Mouse (Mus musculus): ENCODE measurements around the gene Filip1. TPM values are rescaled to one million over a fixed set of nuclear protein-coding genes. Genes with fewer than 3 reads are reported as not detected.
"Not testable (repeated sequence)": the region's sequence is repeated elsewhere in the genome, so short reads cannot be mapped to it uniquely, and the experiment has no call there.

Filip1 gene
- polyA plus RNA-seq (2017; shearing (Covaris generic)) = 1 to 10 TPM in 1 of 2 experiments, under 1 TPM in 1; 0.40 to 2.0 TPM

DNA sequence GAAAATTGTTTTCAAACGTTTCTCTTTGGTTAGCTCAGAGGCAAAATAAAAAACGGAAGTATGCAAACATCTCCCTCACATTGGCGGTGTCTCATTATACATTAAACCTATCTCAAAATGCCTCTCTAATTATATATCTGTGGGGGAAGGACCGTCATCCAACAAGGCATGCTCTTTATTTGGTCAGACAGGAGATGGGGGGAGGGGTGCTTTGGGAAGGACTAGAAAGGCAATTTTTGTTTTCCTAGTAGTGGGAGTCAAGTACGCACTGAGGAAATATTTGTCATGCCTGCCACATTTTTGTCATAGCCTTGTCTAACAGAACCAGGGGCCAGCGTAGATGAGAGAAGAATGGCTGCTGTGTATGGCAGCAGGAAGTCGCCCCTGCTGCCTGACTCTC is at the start of gene Filip1:
Gene Filip1, minus strand, starts transcription at position 101 of the 400 bp plus-strand sequence.
- ATAC-seq = no peak

DNA sequence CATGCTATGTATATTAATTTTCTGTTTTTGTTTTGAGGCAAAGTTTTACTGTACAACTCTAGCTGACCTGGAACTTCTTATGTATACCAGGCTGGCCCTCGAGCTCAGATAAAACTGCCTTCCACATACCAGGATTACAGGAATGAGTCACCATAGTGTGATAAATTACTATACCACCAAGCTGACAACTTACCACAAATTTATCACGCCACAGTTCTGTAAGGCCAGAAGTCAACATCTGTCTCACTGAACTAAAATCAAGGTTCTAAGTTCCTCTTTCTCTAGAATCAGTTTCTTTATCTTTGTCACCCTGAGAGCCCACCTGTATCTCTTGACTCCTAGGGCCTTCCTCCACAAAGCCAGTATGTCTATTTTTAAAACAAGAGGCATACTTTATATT is 45.0 kb upstream of the Filip1 start:
- ATAC-seq = no peak

DNA sequence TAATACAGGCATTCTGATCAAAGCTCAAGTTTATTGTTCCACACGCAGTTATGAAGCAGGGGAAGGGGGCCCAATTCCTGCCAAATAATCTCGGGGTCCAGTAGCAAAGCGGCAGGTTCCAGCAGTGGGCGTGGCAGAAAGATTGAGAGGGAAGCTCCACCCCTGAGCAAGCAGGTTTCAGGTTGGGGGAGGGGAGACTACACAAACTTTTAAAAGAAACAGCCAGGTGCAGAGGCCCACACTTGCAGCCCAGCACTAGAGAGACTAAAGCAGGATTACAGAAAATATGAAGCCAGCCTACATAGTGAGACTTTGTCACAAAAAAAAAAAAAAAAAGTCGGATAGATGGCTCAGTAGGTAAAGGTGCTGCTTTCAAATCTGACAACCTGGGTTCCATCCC is 40.3 kb upstream of the Filip1 start:
- ATAC-seq = no peak

DNA sequence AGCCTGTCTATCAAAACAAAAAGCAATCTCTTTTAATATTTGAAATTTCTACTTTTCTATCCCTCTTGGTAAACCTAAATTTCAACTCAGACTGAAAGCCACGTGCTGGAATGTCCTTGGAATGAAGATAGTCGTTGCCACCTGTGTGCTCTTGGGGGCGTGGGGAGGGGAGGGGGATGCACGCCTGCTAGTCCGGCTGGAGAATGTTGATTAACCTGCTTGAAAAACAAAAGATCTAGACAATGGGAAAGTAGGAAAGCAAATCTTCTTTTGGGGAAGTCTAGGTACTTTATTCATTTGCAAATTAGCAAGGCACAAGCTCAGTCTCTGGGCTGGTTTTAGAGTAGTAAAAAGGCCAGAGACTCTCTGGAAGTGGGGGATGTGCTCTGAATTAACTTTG is 36.6 kb upstream of the Filip1 start:
- ATAC-seq = not testable (repeated sequence)

DNA sequence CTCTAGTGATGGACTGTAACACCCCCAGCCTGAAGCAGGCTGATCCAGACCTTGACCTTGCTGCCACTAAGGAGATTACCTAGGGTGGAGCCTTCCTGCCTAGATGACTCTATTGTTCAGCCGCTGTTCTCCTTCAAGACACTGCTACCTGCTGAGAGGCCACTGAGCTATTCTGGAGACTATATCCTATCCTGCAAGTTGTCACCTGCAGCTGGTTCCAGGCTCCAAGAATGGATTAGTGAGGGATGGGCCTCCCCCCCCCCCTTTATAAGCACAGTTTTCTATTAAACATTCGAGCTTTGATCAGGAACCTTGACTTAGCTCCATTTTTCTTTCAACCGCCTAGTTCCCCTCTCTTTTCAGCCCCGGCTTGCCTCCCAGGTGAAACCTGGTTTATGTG is 31.6 kb upstream of the Filip1 start:
- ATAC-seq = not testable (repeated sequence)

DNA sequence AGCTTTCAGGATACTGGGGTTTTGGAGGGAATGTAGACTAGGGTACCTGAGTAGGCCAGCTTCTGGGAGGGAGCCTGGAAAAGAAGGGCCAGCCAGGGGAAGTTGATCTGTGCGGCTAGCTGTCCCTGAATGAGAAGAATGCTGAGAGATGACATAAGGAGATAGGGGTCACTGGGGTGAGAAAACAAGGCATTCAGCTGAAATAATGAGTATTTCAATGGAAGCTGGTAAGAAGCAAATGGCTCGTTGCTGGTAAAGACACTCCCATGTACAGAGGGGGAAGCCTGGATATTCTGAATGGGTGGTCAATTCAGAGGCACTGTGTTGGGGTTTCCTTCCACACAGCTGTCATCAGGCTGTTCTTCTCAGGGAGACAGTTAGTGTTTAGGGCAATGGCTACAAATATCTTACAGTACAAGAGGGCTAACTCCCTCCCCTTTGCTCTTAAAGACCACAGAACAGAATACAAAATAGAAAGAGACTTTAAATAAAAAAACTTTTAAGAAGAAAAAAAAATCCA is 26.7 kb upstream of the Filip1 start:
- ATAC-seq = no peak

DNA sequence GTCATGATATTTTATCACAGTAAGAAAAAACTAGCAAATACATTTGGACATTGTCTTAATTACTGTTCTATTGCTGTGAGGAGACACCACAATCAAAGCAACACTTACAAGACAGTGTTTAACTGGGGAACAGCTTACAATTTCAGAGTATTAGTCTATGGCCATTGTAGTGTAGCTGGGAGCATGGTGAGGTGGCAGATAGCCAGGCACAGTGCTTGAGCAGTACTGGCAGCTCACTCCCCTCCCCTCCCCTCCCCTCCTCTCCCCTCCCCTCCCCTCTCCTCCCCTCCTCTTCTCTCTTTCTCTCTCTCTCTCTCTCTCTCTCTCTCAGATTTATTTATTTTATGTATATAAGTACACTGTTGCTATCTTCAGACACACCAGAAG is 25.3 kb upstream of the Filip1 start:
- no peak for ATAC-seq

DNA sequence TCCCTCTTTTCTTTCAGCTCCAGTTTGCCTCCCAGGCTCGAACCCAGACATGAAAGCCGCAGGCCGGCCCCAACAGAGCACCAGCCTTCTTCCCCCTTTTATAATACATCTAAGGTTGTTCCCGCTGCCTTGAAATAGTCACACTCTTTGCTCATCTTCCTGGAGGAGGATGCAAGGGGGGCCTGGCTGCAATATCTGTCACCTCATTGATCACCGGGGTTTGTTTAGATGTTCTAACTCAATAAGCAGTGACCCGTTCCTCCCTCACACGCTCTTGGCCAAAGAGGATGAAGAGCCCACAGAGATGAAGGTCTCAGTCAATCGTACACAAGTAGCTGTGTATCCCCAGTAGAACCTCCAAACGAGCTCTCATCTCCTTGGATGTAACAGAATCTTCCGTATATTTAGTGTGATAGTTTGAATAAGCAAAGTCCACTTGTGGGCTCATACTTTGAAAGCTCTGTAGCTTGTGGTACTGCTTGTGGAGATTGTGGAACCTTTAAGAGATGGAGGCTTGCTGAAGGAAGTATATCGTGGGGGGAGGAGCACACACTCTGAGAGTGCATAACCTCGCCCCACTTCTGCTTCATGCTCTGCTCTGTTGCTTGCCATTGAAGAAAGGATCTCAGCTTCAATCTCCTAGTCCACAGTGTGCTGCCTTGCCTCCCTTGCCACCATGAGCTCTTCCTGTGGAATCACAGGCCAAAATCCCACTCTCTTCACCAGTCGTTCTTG is 24.8 kb upstream of the Filip1 start:
- ATAC-seq = no peak

DNA sequence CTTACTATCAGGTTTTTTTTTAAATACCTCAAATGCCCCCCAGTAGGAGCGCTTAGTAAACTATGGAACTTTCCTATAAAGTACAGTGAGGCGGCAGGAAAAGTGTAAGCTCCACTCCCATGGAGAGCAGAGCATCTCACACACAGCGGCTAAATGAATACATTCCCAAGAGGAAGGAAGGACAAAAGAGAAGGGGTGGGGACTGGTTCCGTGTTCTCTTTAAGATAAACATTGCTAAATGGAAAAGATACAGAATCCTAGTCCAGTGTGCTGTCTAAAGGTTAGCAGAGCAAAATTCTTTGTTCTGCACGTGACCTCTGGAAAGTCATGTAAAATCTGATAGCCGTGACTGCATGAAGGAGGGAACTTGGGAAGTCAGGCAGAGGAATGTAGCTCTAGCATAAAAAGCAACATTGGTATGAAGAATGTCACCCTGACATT is 13.9 kb upstream of the Filip1 start:
- ATAC-seq = no peak

DNA sequence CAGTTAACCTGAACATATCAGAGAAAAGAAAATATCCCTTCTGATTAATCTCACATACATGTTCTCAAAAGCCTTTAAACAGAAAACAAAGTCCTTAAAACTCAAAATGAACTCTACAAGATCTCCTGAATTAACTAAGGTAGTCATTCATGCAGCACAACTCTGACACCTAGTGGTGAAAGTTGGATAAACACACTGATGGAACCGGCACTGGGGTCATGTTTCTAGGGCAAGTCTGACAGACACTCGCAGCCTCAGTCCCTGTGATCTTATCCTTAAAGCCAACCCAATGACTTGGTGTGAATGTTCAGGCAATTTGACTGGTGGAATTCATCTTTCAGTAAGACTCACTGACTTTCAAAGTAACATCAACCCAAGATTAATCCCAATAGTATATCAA is 13.4 kb upstream of the Filip1 start:
- ATAC-seq = peak; percentile 73

DNA sequence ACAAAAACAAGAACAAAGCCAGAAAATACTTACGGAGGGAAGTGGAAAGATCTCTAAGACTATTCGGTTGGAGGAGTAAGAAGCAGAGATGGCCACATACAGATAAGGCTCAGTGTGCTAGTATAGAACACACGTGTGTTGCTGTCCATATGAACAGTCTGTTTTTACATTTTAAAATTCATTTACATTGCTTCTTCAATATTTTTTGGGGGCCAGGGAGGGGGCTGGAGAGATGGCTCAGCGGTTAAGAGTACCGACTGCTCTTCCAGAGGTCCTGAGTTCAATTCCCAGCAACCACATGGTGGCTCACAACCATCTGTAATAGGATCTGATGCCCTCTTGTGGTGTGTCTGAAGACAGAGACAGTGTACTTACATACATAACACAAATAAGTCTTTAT is 12.7 kb upstream of the Filip1 start:
- not testable (repeated sequence) for ATAC-seq

DNA sequence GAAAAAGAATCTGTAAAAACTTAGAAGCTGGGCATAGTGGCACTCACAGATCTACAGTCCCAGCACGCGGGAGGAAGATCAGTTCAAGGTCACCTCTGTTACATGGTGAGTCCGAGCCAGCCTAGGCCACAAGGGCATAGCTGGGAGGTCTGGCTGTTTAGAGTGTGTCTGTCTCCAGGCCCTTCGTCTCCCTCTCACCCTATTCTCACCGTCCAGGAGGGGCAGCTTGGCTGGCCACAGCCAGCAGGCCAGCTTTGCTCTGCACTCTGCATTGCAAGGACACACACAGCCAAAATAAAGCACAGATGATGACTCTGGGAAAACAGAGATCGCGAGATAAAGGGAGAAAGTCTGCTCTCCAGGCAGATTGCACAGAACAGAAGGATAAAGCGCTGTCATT is 10.2 kb upstream of the Filip1 start:
- ATAC-seq = no peak

DNA sequence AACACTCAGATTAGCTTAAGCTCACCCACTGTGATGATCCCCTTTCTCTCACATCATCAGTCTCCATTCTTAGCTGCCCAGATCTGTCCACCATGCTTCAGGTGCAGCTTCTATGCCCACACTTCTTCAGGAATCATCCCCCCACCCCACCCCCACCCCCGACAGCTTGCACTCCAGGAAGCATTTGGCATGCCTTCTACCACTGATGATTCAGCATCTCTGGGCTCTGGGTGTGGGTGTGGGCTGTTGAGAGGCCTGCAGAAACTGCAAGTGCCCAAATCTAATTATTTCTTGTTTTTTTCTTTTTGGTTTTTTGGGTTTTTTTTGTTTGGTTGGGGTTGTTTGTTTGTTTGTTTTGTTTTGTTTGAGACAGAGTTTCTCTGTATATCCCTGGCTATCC is 9.0 kb upstream of the Filip1 start:
- ATAC-seq = no peak

DNA sequence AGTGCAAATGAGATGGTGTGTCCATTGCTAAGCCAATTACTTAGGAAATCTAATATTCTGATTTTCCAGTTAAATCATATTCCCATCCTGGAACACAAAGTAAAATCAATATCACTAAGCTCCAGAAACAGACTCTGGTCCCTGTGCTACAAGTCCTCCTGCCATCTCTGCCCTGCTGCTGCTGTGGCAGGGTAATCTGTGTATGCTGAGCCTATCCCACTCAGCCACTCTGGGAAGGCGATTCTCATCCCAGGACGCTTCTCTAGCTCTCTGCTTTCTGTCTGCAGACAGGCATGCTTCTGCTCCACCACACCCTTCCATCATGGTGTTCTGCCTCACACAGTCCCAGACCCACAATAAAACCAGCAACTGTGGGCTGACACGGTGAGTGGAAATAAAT is 7.8 kb upstream of the Filip1 start:
- ATAC-seq = no peak

DNA sequence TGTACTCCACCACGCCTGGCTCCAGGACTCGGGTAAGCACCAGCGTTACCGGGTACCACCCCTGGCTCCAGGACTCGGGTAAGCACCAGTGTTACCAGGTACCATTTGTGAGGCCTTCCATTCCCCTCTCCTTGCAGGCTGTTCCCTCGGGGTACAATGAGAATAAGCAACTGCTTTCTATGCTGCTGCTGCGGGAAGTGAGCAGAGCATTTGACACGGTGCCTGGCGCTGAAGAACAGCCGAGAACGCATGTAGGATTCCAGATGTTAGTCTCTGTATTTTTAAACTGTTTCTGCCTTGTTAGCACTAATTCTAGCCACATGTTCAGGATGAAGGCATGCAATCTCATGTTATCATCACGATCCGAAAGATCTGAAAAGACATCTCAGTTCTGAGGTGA is 635 bp downstream of the Filip1 start:
- no peak for ATAC-seq

DNA sequence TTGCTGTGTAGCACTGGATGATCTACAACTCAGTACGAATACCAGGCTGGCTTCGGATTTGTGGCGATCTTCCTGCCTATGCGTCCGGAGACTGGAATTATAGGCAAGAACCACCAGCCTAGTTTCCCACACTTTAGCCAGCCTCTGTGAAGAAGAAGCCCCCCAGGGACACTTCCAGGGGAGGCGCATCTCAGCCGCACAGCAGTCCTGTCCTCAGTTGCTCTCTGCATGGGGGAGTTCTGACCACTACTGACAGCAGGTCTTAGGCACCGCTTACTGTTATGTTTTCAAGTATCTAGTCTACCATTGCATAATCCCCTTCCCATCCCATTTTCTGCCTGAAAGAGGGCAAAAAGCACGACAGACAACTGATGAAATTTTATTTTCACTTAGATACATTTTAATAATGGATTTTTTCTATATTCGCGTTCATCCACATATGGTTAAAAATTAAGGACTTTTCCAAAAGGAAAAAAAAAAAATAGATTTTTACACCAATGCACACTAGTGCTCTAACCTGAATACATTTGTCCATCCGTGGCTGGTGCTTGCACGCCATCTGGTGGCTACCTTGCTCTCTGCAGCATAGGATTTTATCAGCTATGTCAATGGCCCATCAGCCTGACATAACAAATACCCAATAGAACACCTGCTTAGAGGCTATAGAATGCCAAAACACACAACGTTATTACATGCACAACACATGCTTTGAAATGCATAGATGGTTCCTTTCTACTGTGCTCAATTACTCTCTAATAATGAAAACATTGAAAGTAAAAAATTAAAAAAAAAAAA is 10.1 kb downstream of the Filip1 start:
- ATAC-seq = peak; percentile 91

DNA sequence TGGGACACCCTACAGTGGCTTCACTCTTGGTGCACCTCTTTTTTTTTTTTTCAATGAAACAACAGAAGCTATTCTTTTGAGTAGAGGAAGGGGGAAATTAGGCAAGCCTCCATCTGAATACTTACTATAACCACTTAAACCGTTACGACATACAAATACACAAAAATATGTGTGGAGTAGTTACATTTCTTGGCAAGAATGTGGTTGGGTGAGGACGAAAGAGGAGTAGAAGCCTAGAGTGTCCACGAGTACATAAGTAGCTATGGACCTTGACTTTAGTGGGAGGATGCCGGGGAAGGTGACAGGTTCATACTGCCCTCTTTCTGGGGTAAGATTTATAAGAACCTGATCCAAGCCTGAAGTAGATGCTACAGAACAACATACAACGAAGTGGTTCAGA is 15.4 kb downstream of the Filip1 start:
- no peak for ATAC-seq

DNA sequence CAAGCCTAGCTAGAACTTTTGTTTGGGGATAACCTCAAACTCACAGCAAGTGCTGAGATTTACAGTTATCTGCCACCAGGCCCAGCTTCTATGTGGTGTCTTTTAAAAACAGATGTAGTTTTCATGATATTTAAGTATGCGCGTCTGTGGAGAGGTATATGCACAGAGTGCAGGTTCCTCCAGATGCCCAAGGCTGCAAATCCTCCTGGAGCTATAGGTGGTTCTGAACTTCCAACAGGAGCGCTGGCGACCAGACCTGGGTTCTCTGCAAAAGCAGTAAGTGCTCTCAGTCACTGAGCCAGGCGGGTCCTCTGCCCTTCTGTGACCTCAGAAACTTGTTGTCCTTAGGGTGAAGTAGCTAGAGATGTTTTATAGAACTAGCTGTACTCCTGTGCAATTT is 18.4 kb downstream of the Filip1 start:
- no peak for ATAC-seq

DNA sequence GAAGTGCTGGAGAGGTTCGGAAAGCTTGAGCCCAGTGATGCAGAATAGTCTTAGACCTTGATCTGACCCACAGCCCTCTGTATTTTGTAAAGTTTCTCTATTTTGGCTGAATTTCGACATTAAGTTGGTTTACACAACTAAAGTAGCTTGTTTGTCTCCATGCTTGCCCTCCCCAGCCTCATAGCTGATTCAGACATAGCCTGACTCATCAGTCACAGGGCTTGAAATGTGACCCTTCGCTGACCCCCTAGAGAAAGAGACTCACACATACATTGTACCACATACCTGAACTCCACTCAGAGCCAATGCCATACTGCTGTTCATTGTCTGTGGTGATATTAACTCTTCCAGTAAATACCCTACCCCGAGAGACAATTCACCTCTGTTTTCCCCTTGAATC is 19.6 kb downstream of the Filip1 start:
- no peak for ATAC-seq

DNA sequence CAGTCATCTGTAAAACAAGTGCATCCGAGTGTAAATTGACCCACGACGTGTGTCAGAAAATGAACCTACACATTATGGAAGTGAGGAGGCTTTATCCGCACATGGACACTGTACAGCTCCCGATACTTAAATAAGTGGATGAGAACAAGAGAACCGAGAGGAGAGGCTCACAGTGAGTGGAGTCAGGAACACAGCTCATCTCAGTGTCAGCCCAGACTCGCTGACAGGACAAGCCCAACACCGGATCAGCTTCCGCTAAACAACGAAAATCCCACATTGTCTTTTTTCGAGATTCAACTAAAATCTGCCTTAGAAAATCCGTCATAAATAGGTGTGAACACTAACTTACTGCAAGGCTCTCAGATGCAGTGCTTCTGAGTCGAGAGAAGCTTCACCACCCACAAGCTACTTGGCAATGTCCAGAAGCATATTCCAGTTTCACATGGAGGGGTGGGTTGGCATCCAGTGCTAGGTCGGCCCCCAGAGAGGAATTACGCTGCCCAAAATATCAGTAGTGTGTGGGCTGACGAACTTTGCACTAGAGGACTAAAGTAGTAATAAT is 22.1 kb downstream of the Filip1 start:
- ATAC-seq = no peak

DNA sequence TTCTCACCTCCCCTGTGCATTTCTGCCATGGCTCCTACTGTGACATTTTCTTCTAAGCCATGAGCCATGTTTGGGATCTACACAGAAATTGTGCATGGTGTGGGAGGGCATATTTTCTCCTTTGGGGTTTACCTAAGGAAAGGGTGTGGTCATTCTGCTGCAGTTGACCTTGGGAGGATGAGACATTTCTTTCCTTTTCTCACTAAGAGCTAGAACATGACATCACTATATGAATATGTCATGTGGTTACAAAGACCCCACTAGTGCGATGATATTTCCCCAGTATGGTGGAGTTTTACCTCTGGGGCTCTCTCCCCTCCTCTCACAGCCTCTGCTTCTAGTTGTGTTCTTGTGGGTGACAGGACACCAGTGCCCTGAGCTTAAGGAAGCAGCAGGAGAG is 22.9 kb downstream of the Filip1 start:
- ATAC-seq = no peak

DNA sequence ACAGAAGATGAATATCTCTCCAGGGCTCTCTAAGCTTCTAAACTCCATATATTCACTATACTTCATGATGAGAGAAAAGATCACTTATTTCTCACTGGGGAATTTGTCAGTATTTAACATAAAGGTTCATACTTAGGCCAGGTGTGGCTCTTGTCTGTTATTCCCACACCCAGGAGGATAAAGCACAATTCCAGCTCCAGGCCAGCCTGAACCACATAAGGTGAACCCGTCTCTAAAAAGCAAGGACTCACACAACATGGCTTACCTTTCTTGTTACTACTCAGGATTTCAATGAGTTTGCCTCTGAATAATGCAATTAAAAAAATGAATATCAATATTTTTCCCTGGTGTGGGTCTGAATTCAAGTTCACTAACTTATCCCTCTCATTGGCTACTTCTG is 23.6 kb downstream of the Filip1 start:
- ATAC-seq = no peak

DNA sequence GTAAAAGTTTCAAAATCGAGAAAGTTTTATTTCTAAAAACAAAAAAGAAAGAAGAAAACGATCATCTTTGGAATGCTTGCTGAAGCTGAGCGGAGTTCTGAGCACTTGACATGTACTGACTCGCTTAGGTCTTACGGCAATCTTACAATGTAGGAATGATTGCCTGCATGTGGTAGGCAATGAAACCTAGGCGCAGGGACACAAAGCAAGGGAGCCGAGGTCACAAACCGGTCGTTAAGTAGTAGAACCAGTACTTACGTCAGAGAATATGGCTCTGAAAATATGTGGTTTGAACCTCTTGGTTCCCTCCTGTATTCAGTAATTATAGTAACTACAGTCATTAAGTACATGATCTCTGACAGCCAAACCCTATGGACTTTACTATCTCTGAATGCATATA is 29.4 kb downstream of the Filip1 start:
- no peak for ATAC-seq

DNA sequence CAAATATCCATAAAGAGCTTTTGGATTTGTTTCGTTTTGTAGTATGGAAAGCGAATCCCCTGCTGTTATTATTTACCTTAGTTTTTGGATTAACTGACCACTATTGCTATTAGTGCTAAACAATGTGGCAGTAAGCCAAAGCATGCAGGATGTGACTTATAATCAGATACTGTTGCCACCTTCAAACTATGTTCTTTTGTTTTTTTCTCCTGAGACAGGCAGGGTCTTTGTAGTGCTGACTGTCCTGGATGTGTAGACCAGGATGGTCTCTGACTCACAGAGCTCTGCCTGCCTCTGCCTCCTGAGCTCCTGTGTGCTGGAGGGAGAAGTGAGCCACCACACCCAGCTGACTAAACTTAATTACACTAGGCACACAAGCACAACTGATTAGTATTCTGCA is 33.4 kb downstream of the Filip1 start:
- no peak for ATAC-seq

Measured in activated CD4-positive, CD25-positive, alpha-beta regulatory T cell, adult 4 months (primary cell).